Mouse (Mus musculus) cerebral cortex, adult 2 months (tissue): ENCODE data around the gene Fut9.

Experiments used
- WGBS: fragments of 180-500 bp; shearing (Covaris S2); methylation state at CpG from one replicate; pipeline ENCODE4 v1.1.7; 2018; 5-methylcytosine and 5-hydroxymethylcytosine counted together

Fut9 gene

DNA sequence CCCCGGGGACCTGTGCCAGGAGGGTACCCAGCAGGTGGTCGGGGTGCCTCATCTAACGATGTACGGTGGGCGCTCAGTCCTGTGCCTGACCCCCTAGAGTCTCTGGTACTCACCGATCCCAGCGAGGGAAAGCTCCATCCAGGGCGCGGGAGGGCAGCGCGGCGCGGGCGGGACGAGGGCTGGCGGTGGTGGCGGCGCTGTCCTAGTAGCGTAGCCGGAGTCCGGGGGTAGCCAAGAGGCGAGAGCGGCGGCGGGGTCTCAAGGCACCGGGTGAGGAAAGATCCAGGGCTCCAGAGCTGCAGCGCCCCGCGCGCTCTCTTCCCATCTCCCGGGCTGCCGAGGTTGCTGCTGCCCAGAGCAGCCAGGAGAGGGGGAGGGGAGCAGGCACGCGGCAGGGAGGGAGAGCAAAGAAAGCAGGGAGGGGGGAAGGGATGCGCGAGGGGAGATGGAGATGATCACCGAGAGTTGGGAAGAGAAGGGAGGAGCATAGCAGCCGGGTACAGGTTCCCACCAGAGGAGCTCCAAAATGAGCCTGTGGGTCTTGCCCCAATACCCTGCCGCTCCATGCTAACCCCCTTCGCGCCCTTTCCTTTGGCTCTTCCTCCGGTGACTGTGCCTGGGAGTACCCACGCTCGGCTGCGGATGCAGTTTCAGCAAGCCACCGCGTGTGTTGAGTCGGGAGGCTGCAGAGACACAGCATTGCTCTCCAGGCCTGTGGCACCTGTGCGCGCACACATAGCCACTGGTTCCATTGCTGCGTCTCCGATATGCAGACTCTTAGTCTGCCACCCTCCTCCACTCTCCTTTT lies at the start of gene Fut9:
Gene Fut9, minus strand, starts transcription at position 769 of the 808 bp plus-strand sequence.
- WGBS, result under 1% methylated on average over 52 of the region's 52 CpGs

DNA sequence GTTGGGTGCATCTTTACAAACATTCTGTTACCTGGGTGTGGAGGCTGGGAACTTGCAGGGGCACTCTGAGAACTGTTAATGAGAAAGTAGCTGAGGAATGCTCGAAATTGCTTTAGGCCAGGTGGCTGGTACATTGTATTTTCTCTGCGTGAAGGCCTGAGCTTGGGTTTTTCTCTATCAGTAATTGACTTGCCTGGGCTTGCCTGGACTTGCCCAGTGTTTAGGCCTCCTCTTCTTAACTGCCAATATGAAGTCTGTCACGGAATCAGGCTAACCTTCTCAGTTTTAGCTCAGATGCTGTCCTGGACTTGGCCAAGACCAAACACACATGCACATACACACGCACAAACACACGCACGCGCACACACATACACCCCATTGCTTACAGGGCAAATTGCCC lies 15.7 kb upstream of the Fut9 start:
- WGBS, result 89% methylated on average over 7 of the region's 7 CpGs

DNA sequence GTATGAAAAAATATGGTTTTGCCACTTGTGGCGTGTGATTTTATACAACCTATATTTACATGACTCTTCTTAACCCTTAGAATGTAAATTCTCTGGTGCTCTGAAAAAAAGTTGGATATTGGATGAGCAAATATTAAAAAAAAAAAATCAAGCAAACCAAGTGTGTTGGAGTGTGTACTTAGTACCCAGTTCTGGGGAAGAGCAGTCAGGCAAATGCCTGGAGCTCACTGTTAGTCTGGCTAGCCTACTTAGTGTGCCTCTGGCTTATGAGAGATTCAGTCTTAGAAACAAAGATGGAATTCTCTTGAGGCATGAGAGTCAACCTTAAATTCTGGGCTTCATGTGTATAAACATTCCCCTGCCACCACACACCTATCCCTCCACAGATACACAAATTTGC lies 13.3 kb upstream of the Fut9 start:
- WGBS, result 90% methylated on average over 1 of the region's 1 CpGs

DNA sequence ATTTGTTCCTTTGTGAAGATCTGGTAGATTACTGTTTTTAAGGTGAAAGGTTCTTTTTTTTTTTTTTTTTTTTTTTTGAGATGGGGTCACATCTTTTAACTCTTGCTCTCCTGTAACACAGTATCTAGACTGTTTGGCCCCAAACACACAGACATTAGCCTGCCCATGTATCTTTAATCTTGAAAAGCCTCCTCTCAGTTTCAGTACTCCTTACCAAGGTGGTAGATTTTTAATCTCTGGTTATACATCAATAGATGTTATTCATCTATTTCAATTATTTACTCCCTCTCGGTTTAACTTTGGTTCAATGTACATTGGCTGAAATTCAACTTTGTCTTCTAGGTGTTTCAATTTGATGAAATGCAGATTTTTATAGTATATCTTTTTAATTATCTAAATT lies 10.0 kb upstream of the Fut9 start:
- 91% methylated on average over 1 of the region's 1 CpGs for WGBS

DNA sequence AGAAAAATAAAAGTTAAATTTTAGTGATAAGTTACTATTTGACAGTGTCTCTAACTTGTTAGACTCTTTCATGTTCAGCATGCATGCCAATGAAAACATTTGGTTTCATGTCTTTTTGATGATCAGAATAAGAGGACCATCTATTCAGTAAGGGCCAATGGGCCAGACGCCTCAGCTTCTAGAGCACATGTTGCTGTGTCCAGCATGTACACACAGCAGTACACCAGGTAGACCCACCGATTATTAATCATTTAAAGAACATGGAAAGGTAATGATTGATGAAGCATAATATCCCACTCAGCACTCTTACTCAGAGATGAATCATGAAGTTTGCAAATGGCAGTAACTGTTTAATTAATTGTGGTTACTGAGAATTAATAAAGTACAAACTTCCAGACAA lies 1.7 kb upstream of the Fut9 start:
- WGBS, result 78% methylated on average over 2 of the region's 2 CpGs

DNA sequence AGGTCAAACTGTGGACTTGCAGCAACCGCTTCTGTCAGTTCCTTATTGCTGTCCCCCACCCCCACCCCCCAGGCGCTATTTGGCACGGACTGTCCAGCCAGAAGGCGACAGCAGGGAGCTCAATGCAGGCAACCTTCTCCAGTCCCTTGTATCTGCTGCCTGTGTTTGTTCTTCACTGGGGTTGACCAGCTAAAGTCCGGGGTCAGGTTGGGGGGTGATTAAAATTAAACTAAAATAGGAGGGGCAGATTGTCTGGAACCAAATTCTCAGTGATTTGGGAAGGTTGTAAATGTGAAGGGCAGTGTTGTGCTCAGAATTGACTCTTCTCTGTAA lies 206 bp upstream of the Fut9 start:
- WGBS, result 1% methylated on average over 5 of the region's 5 CpGs

DNA sequence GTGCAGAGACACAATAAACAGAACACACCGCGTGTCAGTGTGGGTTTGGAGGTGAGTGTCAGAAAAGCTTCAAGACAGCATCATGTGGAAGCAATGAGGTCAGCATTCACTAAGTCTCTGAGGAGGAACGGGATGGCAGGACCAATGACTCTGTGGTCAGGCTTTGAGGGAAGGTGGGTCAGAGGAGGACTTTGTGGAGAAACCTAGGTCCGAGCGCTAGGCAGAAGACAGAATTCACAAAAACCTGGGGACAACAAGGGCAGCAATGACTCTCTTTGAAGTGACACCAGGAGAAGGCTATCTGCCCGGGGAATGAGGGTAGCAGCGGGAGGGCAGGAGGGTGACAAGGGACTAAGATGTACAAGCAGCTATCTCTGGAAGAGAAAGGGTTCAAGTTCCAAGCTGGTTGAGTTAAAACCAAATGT lies 981 bp downstream of the Fut9 start:
- WGBS, result under 1% methylated on average over 7 of the region's 7 CpGs

DNA sequence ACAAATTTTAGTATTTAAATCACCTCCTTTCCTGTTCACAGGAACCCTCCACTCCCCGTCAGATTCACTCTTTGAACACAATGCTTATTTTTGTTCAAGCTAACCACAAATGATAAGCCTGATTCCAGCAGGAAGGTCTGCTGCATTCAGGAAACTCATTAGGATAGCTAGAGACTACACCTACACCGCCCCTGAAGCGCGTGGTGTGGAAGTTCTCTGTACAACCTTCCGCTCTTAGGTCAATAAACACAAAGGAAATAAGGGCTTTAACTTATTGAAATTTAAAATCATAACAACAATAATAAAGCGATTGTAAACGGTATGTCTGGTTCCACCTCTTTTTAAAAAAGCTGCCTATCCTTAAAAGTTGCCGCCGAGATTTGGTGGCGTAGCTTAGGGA lies 1.6 kb downstream of the Fut9 start:
- WGBS, result 8% methylated on average over 10 of the region's 10 CpGs

DNA sequence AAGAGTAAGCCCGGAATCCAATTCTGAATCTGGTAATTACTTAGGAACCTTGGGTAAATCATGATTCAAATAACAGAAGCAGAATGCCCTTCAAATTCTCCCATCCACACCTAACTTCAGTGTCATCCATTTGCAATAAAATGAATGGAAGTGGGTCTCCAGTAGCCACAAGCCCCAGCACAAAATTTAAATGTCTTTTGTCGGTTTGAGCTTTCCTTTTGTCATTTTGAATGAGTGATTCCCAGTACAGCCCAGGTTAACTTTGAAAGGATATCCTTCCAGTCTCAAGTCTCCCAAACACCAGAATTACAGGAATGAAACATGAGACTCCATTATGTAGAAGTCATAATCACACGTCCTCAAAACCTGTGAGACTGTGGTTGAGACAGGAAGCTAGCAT lies 3.9 kb downstream of the Fut9 start:
- WGBS, result 38% methylated on average over 3 of the region's 3 CpGs

DNA sequence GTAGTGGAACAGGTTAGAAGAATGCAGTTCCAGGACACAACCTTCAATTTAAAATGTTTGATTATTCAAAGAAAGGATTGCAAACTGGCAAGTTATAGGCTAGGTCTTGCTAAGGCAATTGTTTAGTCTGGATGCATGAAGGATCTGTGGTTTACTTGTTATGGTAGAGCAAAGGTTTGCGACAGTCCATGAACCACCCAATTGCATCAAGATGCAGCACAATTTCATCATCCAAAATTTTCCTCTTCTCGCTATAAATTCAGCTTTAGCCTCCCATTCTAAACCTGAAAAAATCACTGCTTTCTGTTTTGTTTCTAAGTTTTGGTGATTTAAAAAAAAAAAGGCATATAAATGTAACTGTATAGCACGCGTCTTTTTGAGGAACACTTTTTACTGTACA lies 14.8 kb downstream of the Fut9 start:
- 88% methylated on average over 4 of the region's 4 CpGs for WGBS

DNA sequence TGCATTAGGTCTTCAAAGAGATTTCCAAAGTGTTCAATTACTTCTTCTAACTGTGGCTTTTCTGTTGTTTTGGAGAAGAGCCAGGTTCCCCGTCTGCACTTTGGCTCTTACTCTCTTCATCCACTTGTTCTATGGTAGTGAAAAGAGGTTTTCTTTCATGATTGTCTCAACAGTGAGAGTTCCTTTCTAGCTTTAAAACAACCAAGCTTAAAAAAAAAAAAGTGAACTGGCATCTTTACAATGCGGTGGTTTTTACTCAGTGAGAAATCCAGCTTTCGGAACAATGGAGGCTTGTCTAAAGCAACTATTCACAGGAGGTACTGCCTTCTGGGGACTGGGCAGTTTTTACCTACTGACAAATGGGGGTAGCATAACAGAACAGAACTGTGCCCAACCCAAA lies 31.4 kb downstream of the Fut9 start:
- WGBS, result 48% methylated on average over 3 of the region's 3 CpGs

DNA sequence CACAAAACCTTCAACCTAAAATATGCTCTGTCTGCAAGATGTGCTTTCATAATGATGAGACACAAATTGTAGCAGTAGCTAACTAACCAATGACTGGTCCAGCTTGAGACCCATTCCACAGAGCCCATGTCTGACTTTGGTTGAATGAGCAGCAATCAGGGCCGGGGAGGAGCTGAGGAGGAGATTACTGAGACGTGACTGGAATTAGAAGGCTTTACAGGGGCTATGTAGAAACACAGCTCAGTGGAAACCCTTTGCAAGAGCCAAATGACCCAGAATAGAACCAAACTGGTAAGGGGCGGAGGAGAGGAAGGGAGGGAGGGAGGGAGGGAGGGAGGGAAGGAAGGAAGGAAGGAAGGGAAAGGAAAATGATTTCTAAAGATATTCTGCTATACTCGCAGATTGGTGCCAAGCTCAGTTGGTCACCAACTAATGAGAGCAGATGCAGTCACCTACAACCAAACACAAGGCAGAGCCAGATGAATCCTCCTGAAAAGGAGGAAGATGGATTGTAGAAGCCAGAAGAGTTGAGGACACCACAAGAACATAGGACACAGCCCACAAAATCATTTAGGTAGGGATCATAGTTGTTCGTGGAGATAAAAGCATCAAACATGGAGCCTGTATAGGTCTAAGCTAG lies 42.0 kb downstream of the Fut9 start:
- WGBS, result 73% methylated on average over 5 of the region's 5 CpGs

DNA sequence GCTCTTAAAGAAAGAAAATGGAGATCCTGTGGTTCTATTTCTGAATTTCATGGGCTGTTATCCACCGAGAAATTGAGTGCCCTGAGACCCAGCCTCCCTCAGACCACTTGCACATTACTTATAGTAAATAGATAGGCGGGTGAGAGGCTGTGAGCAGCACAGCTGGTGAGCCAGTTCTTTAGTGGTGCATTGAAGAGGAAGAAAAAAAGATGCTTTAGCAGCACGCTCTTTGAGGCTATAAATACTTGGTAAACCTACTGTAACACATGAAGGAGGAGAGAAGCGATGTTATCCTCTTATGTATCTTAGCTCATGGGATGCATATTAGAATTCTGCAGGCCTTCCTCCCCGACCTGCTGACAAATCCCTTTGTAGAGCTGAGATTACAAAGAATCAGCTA lies 58.5 kb downstream of the Fut9 start:
- 30% methylated on average over 5 of the region's 5 CpGs for WGBS

DNA sequence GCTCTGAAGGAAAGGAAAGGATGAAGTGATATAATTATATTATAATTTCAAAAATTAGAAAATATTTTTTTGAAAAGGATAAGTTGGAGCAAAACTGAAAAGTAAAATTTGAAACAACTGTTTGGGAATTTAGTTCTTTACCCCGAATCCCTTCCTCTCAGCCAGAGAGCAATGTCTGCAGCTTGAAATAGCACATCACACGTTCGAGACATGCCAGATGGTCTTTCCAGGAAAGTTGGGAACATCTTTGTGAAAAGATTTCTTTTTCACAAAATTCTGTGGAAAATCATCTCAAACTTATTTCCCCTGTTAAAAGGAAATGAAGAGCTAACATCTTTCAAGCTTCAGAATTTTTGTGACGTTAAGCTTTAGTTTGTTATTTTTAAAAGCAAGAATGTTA lies 61.3 kb downstream of the Fut9 start:
- 45% methylated on average over 4 of the region's 4 CpGs for WGBS

DNA sequence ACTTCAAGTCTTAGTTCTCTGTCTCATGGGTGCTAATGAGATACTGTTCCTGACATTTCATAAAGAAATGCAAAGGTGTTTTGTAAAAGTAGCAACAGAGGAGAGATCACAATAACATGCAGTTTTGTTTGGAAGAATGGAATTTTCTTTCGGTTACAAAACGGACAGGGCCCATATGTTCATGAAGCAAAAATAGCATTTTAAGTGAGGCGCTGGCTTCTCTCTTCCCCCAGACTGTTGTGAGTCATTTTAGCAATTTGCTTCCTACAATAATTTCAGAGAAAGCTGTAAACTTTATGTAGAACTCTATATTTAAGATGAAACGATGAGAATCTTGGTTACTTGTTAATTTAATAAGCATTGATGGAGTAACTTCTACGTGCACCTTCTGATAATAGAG lies 78.5 kb downstream of the Fut9 start:
- 44% methylated on average over 5 of the region's 5 CpGs for WGBS

DNA sequence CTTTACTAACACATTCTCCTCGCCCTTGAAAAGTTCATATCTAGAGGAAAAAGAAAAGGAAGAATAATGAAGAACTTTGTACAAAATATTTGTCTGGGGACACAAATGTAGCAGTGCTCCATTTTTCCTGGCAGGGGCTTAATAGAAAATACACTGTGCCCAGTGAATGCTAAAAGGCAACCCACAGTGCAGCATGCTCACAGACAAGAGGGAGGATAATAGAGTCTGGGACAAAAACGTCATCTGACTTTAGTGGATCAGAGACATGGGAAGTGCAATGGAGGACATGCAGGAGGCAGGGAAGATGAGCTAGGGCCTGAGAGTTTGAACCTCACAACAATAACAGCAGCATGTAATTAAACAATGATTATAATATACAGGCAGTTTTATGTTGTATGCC lies 86.1 kb downstream of the Fut9 start:
- WGBS, result 35% methylated on average over 2 of the region's 2 CpGs

DNA sequence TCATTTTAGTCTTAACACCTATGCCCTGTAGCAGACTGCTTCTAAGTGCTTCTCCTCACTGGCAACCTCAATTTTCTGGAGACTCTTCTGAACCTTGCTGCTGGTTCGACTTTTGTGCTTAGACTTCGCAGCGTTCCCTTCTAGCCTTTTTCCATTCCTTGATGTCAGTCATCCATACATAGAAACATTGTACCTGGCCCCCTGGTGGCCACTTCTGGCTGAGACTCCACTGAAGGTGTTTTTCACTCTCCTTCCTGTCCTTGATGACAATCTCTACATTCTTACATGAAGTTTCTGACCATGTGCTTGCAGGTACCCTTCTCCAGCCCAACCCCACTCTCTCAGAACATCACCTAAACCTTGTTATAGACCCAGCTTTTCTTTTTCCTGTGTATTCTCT lies 115.1 kb downstream of the Fut9 start:
- 90% methylated on average over 3 of the region's 3 CpGs for WGBS

DNA sequence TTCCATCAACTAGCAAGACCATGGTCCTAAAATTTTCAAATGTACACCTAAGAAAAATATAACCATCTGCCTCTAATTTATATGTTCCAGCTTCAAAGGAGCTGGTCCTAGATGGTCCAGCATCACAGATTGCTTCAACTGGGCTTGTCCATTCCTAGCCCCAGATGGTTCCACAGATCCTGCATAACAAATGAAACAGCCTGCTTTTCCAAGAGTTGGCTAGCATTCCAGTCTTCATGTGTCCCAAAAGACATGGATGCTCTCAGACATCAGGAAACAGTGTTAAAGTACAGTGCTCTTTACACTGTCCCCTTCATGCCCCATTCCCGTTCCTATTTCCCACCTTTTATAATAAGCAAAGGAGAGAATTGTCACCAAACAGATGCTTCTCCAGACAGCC lies 135.8 kb downstream of the Fut9 start:
- WGBS, result 81% methylated on average over 1 of the region's 1 CpGs

DNA sequence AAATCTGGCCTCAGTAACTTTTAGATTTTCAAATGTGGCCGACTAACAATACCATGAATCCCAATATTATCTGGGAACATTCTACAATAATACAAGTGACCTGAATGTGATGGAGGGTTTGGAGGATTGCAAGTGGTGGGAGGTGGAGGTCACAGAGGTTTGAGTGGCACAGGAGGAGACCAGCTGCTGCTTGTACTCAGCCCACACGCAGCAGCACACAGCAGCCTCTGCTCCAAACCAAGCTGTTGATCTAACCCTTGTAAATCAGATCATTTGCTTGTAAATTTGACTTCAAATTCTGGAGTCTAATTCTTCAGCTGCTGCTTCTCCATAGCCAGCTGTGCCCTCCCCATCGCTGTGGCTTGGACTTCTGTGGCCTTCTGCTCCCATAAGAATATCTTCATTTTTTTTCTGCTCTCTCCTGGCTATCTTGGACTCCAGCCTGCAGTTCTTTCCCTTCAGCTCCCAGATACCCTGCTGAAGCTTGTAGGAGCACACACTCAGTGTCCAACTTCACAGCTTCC lies 138.8 kb downstream of the Fut9 start:
- WGBS, result 80% methylated on average over 3 of the region's 3 CpGs

DNA sequence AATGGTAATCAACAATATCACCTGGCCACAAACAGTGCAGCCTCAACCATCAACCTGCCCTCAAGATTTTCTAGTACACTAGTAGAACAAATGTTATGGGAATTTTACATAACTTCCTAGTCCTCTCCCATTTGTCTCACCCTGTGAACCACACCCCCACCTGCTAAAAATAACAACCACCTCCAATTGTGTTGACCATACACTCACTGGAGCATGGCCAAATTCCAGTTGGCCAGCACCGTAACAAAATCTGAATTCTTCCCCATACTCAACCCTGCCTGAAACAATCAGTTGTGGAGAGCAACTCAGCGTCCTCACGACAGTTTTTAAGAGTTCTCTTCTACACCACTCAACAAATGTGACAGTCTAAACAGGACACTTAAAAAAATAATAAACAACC lies 141.3 kb downstream of the Fut9 start:
- 65% methylated on average over 3 of the region's 3 CpGs for WGBS

DNA sequence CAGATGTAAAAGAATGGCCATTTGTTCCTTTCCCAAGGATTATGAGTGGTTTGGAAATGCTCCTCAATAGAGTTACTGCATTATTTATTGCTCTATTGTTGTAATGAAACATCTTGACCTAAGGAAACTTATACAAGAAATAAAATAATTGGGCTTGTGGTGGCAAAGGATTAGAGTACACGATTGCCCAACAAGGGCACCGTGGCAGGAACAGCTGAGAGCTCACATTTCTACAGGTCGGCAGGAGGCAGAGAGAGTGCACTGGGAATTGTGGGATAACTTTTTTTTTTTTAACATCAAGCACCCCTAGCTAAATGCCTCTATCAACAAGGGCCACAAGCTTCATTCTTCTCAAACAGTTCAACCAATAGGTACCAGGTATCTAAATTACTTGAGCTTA lies 148.1 kb downstream of the Fut9 start:
- WGBS, result 85% methylated on average over 3 of the region's 3 CpGs

DNA sequence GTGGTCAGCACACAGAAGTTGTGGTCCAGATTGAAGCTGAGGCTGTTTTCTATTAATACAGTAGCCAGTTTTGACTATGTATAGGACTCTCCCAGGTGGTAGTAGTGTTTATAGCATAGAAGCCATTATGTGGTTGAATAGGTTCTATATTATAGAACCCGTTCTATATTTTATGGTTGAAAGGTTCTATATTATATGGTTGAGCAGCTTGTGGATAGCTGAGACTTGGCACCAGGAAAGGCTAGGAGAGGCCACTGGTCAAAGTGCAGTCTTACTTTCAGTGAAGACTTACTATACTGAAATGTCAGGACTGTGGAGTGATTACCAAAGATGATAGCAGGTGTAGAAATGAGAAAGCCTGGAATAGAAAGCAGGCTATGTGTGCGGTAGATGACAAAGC lies 151.9 kb downstream of the Fut9 start:
- 69% methylated on average over 2 of the region's 2 CpGs for WGBS

DNA sequence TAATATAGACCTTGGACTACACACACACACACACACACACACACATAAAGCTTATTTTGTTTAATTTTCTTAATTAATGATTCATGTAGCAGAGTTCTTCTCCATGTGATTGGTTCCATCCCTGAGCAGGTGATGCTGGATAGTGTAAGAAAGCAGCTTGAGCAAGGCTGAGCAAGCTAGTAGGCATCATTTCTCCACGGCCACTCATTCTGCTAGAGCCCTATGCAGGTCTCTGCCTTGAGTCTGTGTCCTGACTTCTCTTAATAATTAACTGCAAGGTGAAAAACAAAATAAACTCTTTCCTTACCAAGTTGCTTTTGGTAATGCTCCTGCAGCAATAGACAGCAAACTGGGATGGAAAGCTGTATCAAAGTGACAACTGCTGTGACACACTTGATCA lies 152.5 kb downstream of the Fut9 start:
- 98% methylated on average over 1 of the region's 1 CpGs for WGBS

DNA sequence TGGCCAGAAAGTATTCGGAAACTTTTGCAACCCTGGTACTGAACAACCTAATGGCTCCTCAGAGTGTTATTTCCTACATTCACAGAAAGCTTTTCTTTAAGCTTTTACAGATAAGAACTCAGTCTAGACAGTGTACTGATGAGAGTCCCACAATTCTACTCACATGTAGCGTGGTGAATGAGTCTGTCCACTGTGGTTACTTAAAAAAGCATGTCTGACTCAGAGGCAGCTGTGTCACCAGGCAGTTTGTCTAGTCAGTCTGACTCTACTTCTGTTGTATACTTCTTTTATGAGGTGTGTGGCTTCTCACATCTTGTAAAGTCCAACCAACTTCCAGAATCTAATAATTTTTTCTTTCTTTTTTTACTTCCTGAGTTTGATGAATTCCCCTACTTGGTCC lies 154.5 kb downstream of the Fut9 start:
- 71% methylated on average over 2 of the region's 2 CpGs for WGBS
